Mouse (Mus musculus): ENCODE measurements around the gene Tesc.

Tesc gene

DNA sequence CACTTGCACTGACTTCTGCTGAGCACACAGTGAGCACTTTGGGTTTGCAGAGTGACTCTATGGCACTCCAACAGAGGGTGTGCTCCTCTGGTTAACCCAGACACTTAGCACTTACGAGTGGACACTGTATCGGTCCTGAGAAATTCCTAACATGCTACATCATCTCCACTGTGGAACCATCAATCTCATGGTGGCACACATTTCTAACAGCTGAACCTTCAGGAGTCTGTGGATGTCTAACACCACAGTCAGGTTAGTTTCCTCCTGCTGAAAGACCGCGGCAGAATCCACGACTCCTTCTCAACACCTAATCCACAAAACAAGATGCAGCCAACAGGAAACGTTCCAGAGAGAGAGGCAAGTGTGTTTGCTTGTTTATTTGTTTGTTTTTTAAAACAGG is 51.0 kb downstream of the Tesc start:
- no peak for DNase-seq

DNA sequence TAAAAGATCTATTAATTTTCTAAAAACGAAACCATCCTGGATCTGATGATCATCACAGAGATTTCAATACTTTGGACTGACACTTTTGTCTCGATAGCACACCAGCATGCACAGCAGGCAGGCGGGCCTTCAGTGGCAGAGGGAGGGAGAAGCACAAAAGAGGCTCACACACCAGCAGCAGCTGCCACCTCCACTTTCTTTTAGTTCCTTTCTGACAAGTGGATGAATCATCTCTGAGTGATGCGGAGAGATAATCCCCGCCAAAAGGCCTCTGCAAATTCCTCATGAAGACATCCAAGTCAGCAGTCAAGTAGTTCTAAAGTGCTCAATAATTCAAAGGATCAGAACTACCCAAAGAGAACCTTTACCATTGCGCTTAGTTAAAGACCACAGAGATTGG is 51.8 kb downstream of the Tesc start:
- DNase-seq, result no peak

DNA sequence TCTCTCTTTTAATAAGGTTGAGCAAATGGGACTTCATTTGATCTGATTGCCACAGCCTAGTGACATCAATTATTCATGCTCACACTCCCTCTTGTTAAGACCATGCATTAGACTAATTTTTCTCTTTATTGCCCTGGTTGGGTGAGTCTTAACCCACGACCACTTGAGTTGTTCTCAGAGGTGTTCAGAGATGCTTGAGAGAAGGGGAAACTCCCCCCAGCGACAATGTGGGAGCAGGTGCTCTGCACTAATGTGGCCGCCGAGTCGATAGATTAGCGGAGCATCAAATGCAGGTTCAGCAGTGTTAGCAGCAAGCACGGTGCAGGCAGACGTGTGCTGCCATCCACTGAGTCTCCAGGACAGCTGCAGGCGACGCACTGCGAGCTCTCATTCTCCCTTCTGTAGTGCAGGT is 52.3 kb downstream of the Tesc start:
- DNase-seq, result no peak

DNA sequence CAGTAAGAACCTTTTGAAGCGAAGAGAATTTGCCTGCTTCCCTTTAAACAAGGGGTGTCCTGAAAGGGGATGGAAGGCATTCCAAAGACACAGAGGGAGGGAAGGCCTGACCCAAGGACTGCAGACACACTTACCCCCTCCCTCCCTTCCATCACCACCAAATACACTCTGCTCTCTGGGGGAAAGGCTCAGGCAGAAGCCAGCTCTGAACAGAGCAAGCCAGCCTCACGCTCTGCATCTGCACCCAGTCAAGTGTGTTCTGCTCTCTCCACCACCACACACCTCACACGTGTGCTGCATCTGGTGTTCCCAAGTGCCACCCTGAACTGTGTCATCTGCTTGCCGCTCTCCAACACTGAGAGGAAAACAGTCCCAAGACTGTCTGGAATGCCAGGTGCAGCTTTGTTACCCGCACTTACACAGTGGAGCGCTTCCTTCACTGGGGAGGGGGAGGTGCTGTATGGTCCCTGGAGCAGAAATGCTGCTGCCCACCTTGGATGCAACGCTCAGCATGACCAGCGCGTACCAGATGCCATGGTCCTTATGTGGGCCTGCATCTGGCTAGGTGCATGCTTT is 53.9 kb downstream of the Tesc start:
- peak; percentile 43 to 67 for DNase-seq

DNA sequence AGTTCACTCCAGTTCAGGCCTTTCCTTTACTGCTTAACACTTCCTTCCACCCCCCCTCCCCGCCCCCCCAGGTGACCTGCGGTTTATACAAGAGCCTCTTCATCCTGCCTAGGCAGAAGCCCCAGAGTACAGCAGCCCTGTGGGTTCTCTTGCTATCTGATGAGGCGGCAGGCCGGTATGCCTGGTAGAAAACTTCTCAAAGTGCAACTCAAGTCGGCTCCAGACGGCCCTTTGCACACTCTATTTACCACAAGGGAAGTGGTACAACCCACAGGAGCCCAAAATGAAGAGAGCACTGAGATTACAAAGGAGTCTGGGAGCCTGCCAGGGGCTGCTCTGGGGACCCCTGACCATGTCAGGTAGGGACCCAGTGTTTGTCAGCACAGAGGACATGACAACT is 54.5 kb downstream of the Tesc start:
- DNase-seq, result peak; percentile 70 to 85

DNA sequence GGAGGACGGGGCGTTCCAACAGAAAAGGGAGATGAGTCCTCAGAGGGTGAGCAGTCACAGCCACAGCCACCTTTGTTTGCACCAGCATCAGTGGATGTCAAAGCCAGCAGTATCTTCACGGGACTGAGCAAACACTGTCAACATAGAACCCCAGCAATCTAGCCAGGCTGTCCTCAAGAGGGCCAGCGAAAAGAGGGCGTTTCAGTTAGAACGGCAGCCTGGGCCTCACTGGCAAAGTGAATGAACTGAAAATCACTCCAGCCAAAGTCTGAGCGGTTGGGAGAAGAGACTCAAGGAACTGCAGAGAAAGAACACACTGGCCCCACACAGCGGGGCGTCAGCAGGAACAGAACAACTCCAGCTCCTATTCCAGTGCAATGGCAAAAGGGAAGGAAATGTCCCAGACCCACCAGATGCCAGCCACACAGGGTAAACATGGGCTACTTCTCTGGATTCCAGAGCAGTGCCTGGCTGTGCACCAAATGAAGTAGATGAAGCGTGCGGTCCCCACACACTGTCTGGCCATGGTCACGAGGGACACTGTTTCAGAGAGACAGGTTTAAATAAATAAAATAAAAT is 55.6 kb downstream of the Tesc start:
- DNase-seq, result no peak

DNA sequence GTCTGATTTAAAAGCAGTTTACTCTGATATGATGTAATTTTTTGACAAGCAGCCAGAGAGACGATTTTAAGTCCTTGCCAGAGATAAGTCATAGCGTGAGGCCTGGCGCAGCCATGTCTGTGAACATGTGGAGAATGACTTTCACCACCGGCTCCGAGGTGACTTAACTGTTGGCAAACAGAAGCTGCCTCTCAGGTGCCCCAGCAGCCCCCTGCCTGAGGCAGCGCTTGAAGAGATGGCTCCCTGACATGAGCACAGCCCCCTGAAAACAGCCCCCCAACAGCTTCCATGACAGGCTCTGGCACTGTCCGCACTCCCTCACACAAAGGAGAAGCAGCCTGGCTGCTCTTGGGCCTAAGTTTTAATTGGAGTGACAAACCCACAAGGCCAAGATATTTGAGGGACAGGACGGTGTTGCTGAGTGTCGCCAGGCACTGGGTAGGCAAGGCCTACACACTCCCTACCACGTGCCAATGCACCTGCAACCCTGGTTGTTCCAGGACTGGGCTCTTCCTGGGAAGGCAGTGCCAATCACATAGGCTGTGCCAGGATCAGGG is 56.7 kb downstream of the Tesc start:
- no peak for DNase-seq

DNA sequence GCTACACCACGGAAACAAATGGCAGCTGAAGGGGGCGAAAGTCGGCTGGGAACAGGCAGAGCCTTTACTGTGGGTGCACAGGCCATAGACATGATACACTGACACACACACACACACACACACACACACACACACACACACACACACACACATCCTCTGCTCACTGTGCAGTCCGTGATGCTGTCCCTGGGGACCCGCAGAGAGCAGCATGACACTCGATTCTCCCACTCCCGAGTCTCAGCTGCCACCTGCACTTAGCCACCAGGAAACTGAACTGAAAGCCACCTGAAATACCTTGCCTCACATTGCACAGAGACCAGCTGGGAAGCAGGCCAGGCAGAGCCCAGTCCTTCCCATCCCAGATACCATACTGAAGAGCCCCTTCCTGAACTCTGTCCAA is 57.8 kb downstream of the Tesc start:
- peak; percentile 33 to 52 for DNase-seq

DNA sequence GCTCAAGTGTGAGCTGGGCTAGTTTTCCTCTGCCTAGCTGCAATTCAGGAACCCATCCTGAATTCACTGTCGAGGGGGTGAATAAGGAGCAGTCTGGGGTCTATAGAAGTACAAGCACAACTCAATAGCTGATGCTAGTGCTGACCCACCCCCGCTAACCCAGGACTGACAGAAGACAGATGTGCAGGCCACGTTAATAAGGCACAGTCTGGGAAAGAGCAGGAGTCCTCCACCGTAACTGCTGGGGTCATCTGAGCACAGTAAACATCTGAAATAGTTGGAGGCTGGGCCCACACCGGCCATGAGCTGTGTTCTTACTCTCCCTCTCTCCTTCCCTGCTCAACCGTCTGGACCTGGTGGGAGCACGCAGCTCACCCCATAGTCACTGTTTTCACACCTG is 59.4 kb downstream of the Tesc start:
- DNase-seq, result no peak

DNA sequence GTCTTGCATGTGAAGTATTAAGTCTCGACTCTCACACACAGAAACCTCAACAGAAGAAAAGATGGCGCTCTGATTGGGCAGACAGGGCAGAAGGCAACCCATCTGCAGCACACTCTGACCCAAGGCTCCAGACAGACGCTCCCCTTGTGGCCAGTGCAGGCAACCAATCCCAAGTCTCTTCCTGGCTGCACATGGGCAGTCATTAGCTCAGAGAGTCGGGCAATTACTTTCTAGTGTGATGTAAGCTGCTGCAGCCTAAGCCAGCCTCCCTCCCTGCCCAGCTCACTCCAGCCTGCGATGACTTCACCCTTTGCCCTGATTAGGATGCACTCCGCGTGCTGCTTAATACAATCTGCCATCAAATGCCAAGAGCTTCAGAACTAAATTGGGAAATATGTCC is 61.6 kb downstream of the Tesc start:
- no peak for DNase-seq

DNA sequence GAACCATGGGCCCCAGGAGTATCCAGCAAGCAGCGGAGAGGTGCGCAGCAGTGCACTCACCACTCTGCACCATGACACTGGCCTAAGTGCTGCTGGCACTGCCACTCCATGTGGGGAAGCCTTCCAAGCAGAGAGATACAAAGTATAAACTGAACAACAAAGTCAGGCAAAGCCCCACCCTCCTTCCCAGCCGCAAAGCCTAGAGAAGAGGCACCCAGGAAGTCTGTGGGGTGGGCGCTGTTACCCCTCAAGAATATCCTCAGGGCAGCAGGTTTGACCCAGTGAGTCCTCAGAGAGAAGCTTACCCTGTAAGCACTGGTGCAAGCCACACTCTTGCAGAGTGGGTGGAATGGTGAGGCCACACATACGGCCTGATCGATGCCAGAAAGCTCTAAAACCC is 62.6 kb downstream of the Tesc start:
- DNase-seq, result no peak

DNA sequence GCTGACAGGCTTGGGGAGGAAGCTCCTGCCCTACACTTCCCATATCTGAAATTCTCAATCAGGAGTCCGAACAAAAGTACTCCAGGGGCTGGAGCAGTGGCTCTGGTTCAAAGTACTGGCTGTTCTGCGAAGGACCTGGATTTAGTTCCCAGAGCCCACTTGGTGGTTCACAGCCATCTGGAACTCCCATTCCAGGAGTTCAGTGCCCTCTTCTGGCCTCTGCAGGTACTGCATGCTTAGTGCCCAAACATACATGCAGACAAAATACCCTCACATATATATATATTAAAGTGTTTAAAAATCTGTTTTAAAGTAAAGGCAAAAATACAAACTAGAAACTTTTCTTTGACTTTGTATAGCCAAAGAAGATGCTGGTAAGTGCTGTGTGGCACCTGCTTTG is 63.3 kb downstream of the Tesc start:
- DNase-seq, result no peak

DNA sequence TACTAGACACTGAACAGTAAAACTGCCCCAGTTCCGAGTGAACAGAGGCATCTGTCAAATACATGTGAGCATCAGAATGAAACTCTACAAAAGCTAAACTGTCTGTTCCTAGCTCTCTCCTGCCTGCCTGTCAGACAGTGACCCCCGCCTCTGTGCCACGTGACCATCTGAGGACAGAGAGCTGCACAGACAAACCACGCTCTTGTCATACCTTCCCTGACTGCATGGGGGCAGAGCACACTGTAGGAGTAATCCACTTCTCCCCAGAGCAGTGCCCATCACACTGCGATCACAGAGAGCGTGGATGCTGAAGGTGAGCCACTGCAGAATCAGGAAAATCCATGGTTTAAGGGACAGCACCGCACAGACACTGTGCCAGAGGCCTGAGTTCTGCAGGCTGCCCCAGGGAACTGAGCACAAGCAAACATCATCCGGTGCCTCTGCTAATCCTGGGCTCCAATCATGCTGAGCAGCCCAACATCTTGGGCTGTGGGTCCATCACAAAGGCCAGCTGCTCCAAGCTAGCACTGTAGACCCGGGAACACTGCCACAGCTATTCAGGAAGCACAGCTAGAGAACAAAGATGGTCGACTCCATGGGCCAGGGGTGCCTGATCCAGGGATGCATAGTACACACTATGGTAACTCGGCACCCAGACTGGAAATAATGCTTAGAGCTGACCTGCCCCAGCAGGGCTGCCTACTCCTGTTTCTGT is 65.9 kb downstream of the Tesc start:
- DNase-seq, result no peak

DNA sequence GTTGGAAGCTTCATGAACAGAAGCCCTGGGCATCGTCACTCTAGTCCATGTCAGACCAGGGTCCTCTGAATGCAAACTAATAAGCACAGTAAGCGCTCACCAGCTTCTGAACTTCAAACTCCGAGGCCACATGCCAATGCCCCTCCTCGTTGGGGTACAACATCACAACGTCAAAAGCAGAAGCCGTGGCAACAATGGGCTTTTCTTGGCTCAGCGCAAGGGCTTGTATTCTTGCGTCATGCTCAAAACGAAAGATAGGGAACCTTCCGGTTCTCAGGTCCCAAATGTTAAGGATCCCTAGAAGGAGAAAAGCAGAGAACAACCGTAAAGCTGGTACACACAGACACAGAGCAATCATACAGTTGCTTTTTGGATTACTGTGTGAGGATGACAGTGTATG is 67.9 kb downstream of the Tesc start:
- DNase-seq, result no peak

DNA sequence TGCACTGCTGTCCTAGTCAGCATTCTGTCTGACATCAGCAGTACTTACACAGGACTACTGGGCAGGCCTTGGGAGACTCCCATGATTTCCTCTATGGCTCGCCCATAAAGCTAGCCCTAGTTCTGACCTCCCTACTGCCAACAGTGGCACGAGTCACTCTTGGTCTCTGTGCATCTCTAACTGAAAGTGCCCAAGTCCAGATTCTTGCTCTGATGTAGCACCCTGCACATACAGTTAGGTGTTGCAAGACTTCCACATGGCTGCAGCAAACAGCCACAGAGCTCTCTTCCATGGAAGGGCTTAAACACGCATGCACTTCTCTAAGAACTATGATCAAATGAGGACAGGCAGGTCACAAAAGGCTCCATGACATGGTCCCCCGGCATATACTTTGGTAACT is 68.3 kb downstream of the Tesc start:
- DNase-seq, result no peak

DNA sequence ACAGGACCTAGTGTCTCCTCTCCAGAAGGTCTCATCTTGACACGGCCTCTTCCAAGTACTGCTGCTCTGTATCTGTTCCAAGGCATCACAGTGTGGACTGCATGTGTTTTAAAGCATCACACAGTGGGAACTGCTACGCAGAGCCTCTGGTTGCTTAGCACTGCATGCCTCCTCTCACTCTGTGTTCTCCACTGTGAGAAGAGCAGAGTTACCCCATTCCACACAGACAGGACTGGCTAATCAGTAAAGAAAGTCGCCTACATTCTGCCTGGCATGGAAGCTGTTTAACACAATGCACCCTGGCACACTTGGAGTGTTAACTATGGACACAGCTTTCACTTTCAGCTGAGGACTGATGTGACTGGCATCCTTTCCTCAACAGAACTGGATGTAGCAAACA is 68.8 kb downstream of the Tesc start:
- DNase-seq, result no peak

DNA sequence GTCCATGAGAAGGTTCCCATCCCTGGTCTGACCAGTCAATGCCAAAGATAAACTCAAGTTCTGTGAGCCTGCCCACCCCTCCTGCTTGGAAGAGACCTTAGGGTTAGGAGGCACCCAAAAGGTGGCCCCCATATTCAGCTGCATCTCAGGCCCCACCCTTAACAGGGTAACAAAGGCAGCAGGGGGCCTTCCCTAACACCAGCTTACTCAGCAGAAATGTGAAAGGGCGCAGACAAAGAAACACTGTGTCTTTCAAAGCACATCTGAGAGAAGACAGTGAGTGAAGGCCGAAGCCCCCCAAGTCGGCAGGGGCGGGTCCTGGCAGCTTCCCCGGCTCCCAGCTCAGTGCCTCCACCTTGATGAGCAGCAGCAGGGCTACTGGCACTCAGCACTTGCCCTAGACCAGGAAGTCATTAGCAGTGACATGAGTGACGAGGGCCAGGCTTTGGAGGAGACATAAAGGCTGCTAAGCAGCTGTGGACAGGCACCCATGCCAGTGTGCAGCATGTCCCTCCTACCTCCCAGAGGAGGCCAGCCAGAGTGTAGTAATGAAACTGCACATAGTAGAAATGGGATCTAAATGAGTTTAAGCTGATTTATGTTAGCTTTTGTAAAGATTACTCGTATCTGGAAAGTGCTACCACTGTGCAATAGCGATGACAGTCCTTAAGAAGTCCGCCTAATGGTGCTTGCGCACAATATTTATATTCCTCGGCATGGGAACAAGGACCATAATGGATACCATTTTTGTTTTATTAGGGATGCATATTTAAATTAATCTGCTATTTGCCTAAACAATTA is 71.7 kb downstream of the Tesc start:
- no peak for DNase-seq

DNA sequence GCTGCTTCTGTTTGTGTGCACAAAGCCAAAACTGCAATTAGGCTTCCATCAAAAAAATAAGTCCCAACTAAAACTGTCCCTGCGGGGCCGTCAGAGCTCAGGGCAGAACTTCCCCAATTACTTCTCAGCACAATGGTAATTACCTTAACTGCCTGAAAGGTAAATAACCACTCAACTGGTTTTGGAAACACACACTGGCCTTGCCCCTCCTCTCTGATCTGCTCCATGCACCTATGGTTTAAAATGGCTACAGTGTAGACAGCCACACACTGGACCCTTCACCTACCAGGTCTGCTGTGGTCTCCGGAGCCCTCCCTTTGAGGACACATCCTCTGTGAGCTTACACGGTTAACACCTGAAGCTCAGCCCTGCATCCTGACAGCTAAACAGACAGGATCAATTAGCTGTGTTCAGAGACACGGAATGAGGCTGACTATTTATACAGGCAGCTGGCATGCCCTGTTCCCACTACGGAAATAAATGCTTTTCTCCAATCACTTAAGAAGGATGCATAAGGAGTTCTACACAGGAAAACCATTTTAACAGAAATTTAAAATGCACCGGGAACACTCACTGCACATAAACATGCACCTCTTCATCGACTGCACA is 72.4 kb downstream of the Tesc start:
- DNase-seq, result no peak

DNA sequence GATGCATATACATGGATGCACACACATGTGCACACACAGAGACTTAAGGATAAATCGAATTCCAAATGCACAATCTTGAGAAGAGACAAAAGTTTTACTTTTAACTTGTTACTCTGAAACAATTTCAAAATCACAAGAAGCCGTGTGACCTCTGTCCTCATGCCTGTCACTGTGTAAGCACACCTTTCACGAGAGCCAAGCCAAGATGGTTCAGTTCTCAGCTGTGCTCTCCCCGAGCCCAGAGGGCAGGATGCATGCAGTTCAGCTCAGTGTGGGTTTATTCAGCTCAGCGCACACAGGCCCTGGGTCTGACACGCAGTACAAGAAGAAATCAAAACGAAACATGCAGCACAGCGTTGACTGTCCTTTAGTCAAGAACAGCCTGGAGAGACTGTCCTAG is 78.0 kb downstream of the Tesc start:
- no peak for DNase-seq

DNA sequence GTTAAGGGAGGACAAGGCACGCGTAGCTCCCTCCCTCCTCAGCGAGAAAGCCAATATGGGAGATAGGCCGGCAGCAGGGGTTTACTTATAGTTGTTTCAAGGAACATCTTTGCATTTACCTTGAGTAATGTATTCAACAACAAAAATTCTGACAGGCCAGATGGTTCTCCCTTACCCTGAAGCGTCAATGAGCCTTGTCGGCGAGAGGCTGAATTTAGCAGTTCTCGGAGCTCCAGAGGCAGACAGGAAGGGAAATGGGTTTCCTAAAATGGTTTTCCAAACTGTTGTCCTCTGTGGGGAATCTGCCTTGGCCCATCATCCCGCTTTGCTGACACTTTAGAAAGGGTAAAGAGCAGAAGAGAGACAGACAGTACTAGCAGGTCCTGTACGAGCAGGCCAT is 79.1 kb downstream of the Tesc start:
- no peak for DNase-seq

DNA sequence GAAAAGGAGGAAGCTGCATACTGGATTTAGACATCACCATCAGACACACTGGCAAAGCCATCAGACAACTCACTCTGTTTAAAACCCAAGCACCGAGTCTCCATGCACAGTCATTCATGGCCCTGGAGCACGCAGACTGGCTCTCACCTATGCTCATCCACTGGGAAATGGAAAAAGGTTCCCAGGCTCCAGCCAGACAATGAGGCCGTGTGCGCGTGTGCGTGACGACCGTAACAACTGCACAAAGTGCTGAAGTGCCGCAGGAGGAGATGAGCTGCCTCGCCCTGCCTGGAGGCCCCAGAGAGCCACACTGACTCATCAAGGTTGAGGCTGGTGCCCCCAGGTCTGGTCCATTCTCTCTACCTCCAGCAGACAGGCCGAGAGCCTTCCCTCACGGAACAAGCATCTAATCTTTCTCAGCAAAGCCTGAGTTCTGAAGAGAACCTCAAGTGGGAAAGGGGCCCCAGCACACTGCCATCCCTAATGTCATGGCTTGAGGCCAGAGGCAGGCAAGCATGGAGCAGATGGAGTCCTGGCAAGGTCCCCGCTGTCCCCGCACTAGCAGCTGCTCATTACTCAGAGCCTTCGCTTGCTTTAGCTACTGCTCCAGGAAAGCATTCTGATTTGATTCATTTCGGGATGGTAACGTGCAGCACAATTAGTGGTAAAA is 80.7 kb downstream of the Tesc start:
- no peak for DNase-seq

DNA sequence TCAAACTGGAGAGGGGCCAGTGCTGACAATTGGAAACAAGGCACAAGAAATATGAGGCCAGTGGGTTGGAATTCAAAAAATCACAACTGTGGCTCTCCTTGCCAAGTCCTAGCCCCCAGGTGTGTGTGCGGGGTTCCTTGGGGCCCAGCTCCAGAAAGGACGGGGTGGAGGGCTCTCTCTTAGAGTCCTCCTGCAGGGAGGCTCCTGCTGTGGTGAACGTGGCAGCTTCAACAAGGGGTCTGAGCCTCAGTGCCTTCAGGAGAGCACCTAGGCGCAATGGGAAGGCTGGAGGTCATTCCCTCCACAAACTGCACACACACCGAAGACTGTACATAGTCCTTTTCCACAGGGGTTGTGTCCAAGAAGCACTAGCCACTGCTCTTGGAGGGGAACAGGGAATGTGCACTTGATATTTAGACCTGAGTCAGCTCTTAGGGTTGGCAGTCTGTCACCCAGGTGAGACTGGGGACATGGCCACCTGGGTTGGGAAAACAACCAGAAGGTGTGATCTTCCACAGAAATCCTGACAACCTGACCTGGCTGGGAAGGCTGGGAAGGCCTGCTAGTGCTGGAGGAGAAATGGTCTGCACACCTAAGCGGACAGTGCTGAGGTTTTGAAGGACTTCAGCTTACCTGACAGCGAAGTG is 81.4 kb downstream of the Tesc start:
- no peak for DNase-seq

Data from thymus, adult 18-20 months (tissue).